Mouse (Mus musculus): ENCODE results near the gene Sat2. TPM values are rescaled to one million over a fixed set of nuclear protein-coding genes. Genes with fewer than 3 reads are reported as not detected.

The Sat2 gene
- polyA plus RNA-seq, 1 experiment from 2014 or later: 17.5 TPM

- no peak for ATAC-seq (ENCODE audit: extremely low read depth, insufficient number of reproducible peaks, low FRiP score, low TSS enrichment)
- no peak overlapping the region for H3K4me3 ChIP-seq
- no peak overlapping the region for H3K9ac ChIP-seq
- no peaks in the 10 kb centered on the region for H3K9me3 ChIP-seq
- WGBS: 77% methylated on average over 7 of the region's 7 CpGs
- H3K27ac ChIP-seq (replicated peaks): no peak overlapping the region
- peaks cover 50% of the 10 kb centered on the region for H3K36me3 ChIP-seq
- peaks cover 31% of the 10 kb centered on the region for H3K4me1 ChIP-seq
- H3K27me3 ChIP-seq (replicated peaks): no peaks in the 10 kb centered on the region
- H3K4me2 ChIP-seq: no peak overlapping the region
These were observed 37.8 kb upstream of the Sat2 start for GRCm38 (mm10) chr11:69584008-69584407.

GRCm38 (mm10) chr11:69584937-69585336 lies 36.9 kb upstream of the Sat2 start:
- H3K4me1 ChIP-seq: peaks cover 31% of the 10 kb centered on the region
- ATAC-seq (ENCODE audit: extremely low read depth, insufficient number of reproducible peaks, low FRiP score, low TSS enrichment): no peak
- no peak overlapping the region for H3K27ac ChIP-seq (replicated peaks)
- peaks cover 59% of the 10 kb centered on the region for H3K36me3 ChIP-seq
- WGBS: 92% methylated on average over 13 of the region's 13 CpGs
- H3K27me3 ChIP-seq (replicated peaks): no peaks in the 10 kb centered on the region
- H3K4me3 ChIP-seq: no peak overlapping the region
- no peaks in the 10 kb centered on the region for H3K9me3 ChIP-seq
- no peak overlapping the region for H3K9ac ChIP-seq
- H3K4me2 ChIP-seq: no peak overlapping the region

- Histone ChIP-seq H3K27ac (replicated peaks) (no peak overlapping the region), H3K36me3 (peaks cover 68% of the 10 kb centered on the region)
- WGBS: 57% methylated on average over 7 of the region's 7 CpGs
These were observed 36.0 kb upstream of the Sat2 start for GRCm38 (mm10) chr11:69585718-69586325.

GRCm38 (mm10) chr11:69589207-69589834 lies 32.5 kb upstream of the Sat2 start:
- no peak overlapping the region for H3K4me3 ChIP-seq
- no peak overlapping the region for H3K9ac ChIP-seq
- no peak for ATAC-seq (ENCODE audit: extremely low read depth, insufficient number of reproducible peaks, low FRiP score, low TSS enrichment)
- no peaks in the 10 kb centered on the region for H3K9me3 ChIP-seq
- no peaks in the 10 kb centered on the region for H3K27me3 ChIP-seq (replicated peaks)
- H3K27ac ChIP-seq (replicated peaks): no peak overlapping the region
- H3K36me3 ChIP-seq: peaks cover 84% of the 10 kb centered on the region
- H3K4me1 ChIP-seq: peaks cover 17% of the 10 kb centered on the region; the same call in 1 of the 2 replicates
- WGBS: 82% methylated on average over 22 of the region's 22 CpGs
- H3K4me2 ChIP-seq: no peak overlapping the region

More at GRCm38 (mm10) chr11:69585718-69586325, 36.0 kb upstream of the Sat2 start:
- ATAC-seq (ENCODE audit: extremely low read depth, insufficient number of reproducible peaks, low FRiP score, low TSS enrichment): no peak
- Histone ChIP-seq H3K27me3 (replicated peaks) (no peaks in the 10 kb centered on the region), H3K9me3 (no peaks in the 10 kb centered on the region), H3K9ac (no peak overlapping the region), H3K4me1 (peaks cover 31% of the 10 kb centered on the region), H3K4me2 (no peak overlapping the region), H3K4me3 (no peak overlapping the region)

- no peaks in the 10 kb centered on the region for H3K9me3 ChIP-seq
- H3K4me2 ChIP-seq: no peak overlapping the region
- no peak overlapping the region; the same call in 1 of the 2 replicates for H3K9ac ChIP-seq
- H3K27me3 ChIP-seq (replicated peaks): no peaks in the 10 kb centered on the region
- peaks cover 85% of the 10 kb centered on the region for H3K36me3 ChIP-seq
- H3K4me3 ChIP-seq: no peak overlapping the region
- 85% methylated on average over 8 of the region's 8 CpGs for WGBS
- ATAC-seq (ENCODE audit: extremely low read depth, insufficient number of reproducible peaks, low FRiP score, low TSS enrichment): no peak
- H3K27ac ChIP-seq (replicated peaks): no peak overlapping the region
- peaks cover 6% of the 10 kb centered on the region; the same call in 1 of the 2 replicates for H3K4me1 ChIP-seq
These were observed 31.2 kb upstream of the Sat2 start for GRCm38 (mm10) chr11:69590622-69591021.

GRCm38 (mm10) chr11:69591424-69591823 lies 30.4 kb upstream of the Sat2 start:
- Histone ChIP-seq H3K4me3 (no peak overlapping the region), H3K9me3 (no peaks in the 10 kb centered on the region), H3K36me3 (peaks cover 89% of the 10 kb centered on the region), H3K4me1 (no peaks in the 10 kb centered on the region), H3K9ac (no peak overlapping the region), H3K27me3 (replicated peaks) (no peaks in the 10 kb centered on the region), H3K4me2 (no peak overlapping the region), H3K27ac (replicated peaks) (no peak overlapping the region)
- WGBS: 88% methylated on average over 3 of the region's 3 CpGs
- ATAC-seq (ENCODE audit: extremely low read depth, insufficient number of reproducible peaks, low FRiP score, low TSS enrichment): no peak

- ATAC-seq (ENCODE audit: extremely low read depth, insufficient number of reproducible peaks, low FRiP score, low TSS enrichment): no peak
- 75% methylated on average over 7 of the region's 7 CpGs for WGBS
- Histone ChIP-seq H3K4me2 (no peak overlapping the region), H3K36me3 (peaks cover 83% of the 10 kb centered on the region), H3K27ac (replicated peaks) (no peak overlapping the region), H3K27me3 (replicated peaks) (no peaks in the 10 kb centered on the region), H3K9ac (no peak overlapping the region), H3K9me3 (no peaks in the 10 kb centered on the region), H3K4me1 (no peaks in the 10 kb centered on the region), H3K4me3 (no peak overlapping the region)
These were observed 29.8 kb upstream of the Sat2 start for GRCm38 (mm10) chr11:69591899-69592637.

- Histone ChIP-seq H3K4me1 (no peaks in the 10 kb centered on the region), H3K36me3 (peaks cover 76% of the 10 kb centered on the region), H3K9ac (no peak overlapping the region), H3K27ac (replicated peaks) (0 out of 2 replicates have a peak overlapping the region, but pooled peaks have one; percentile 8), H3K9me3 (no peaks in the 10 kb centered on the region), H3K4me3 (no peak overlapping the region), H3K4me2 (no peak overlapping the region), H3K27me3 (replicated peaks) (no peaks in the 10 kb centered on the region)
- WGBS: 87% methylated on average over 4 of the region's 4 CpGs
- no peak for ATAC-seq (ENCODE audit: extremely low read depth, insufficient number of reproducible peaks, low FRiP score, low TSS enrichment)
These were observed 29.0 kb upstream of the Sat2 start for GRCm38 (mm10) chr11:69592799-69593198.

- H3K9ac ChIP-seq: no peak overlapping the region
- no peak overlapping the region for H3K4me2 ChIP-seq
- no peak for ATAC-seq (ENCODE audit: extremely low read depth, insufficient number of reproducible peaks, low FRiP score, low TSS enrichment)
- peaks cover 10% of the 10 kb centered on the region for H3K4me1 ChIP-seq
- no peaks in the 10 kb centered on the region for H3K9me3 ChIP-seq
- H3K27ac ChIP-seq (replicated peaks): no peak overlapping the region
- no peak overlapping the region for H3K4me3 ChIP-seq
- H3K36me3 ChIP-seq: peaks cover 55% of the 10 kb centered on the region
- no peaks in the 10 kb centered on the region for H3K27me3 ChIP-seq (replicated peaks)
- WGBS: 96% methylated on average over 6 of the region's 6 CpGs
These were observed 27.0 kb upstream of the Sat2 start for GRCm38 (mm10) chr11:69594853-69595252.

GRCm38 (mm10) chr11:69599436-69599835 lies 22.4 kb upstream of the Sat2 start:
- Histone ChIP-seq H3K9ac (peak overlapping the region; percentile 45; the same call in 1 of the 2 replicates), H3K4me1 (peaks cover 56% of the 10 kb centered on the region), H3K4me2 (peak overlapping the region; percentile 47), H3K9me3 (no peaks in the 10 kb centered on the region), H3K4me3 (no peak overlapping the region), H3K27ac (replicated peaks) (peak overlapping the region; percentile 85), H3K36me3 (peaks cover 18% of the 10 kb centered on the region), H3K27me3 (replicated peaks) (no peaks in the 10 kb centered on the region)
- no peak for ATAC-seq (ENCODE audit: extremely low read depth, insufficient number of reproducible peaks, low FRiP score, low TSS enrichment)
- 16% methylated on average over 9 of the region's 9 CpGs for WGBS

- no peaks in the 10 kb centered on the region for H3K9me3 ChIP-seq
- no peaks in the 10 kb centered on the region for H3K27me3 ChIP-seq (replicated peaks)
- H3K27ac ChIP-seq (replicated peaks): peak overlapping the region; percentile 85
- peaks cover 63% of the 10 kb centered on the region for H3K4me1 ChIP-seq
- ATAC-seq (ENCODE audit: extremely low read depth, insufficient number of reproducible peaks, low FRiP score, low TSS enrichment): peak; percentile 39; the same call in 1 of the 2 replicates
- H3K9ac ChIP-seq: peak overlapping the region; percentile 45; the same call in 1 of the 2 replicates
- 10% methylated on average over 6 of the region's 6 CpGs for WGBS
- peaks cover 12% of the 10 kb centered on the region for H3K36me3 ChIP-seq
- H3K4me3 ChIP-seq: peak overlapping the region; percentile 8; the same call in 1 of the 2 replicates
- peak overlapping the region; percentile 47 for H3K4me2 ChIP-seq
These were observed 21.7 kb upstream of the Sat2 start for GRCm38 (mm10) chr11:69600098-69600497.

Data from heart, embryonic 13.5 days (tissue).